Mouse (Mus musculus) lung, embryonic 15.5 days (tissue): Measurements from ENCODE around the gene Kdm4b. TPM values are rescaled to one million over a fixed set of nuclear protein-coding genes. Genes with fewer than 3 reads are reported as not detected.
A peak's percentile ranks its signal among the peaks of the same experiment; 100 is the strongest.

Source experiments
- ATAC-seq: fragments of 200-750 bp; cut with Nextera tagmentation; 2 replicates; pipeline ENCODE4 v1.8.0; 2017; ENCODE audit warnings: moderate number of reproducible peaks, borderline replicate concordance; ENCODE audit not compliant: low FRiP score, low TSS enrichment; ENCODE audit errors: extremely low read depth
- H3K27ac ChIP-seq: fragments of 300-500 bp; sonication (generic); 2 replicates; pipeline ENCODE4 v1.5.1; 2015; ENCODE audit warnings: moderate library complexity, mild to moderate bottlenecking, inconsistent platforms
- H3K27me3 ChIP-seq: fragments of 300-500 bp; sonication (generic); 2 replicates; pipeline ENCODE4 v1.6.1; 2015; ENCODE audit warnings: inconsistent platforms
- H3K36me3 ChIP-seq: fragments of 300-500 bp; sonication (generic); 2 replicates; pipeline ENCODE4 v1.6.1; 2015; ENCODE audit warnings: inconsistent platforms
- H3K4me1 ChIP-seq: fragments of 300-500 bp; sonication (generic); 2 replicates; pipeline ENCODE4 v1.6.1; 2015; ENCODE audit warnings: inconsistent platforms
- H3K4me2 ChIP-seq: fragments of 300-500 bp; sonication (generic); 2 replicates; pipeline ENCODE4 v1.6.1; 2015; ENCODE audit warnings: inconsistent platforms, mild to moderate bottlenecking, moderate library complexity
- H3K4me3 ChIP-seq: fragments of 300-500 bp; sonication (generic); 2 replicates; pipeline ENCODE4 v1.5.1; 2015; ENCODE audit warnings: mild to moderate bottlenecking, inconsistent platforms
- H3K9ac ChIP-seq: fragments of 300-500 bp; sonication (generic); 2 replicates; pipeline ENCODE4 v1.6.1; 2015; ENCODE audit warnings: inconsistent platforms
- H3K9me3 ChIP-seq: fragments of 300-500 bp; sonication (generic); 2 replicates; pipeline ENCODE4 v1.6.1; 2016; ENCODE audit warnings: inconsistent platforms
- WGBS: fragments of 180-500 bp; shearing (Covaris S2); methylation state at CpG from one replicate; pipeline ENCODE4 v1.1.7; 2015; 5-methylcytosine and 5-hydroxymethylcytosine counted together
- polyA plus RNA-seq: library from polyadenylated mRNA; unstranded; fragments of >200 nt; fragmentation: Nextera tagmentation; extraction: Ambion mirVana; gene quantifications from 2 replicates; pipeline ENCODE4 v1.2.1, GENCODE M21; 2015

Gene Kdm4b
- polyA plus RNA-seq, 1 experiment from 2014 or later, result 33.7 TPM

GRCm38 (mm10) chr17:56425584-56425914, 99.7 kb downstream of the Kdm4b start:
- peaks cover 11% of the 10 kb centered on the region for H3K4me1 ChIP-seq
- 4% methylated on average over 43 of the region's 47 CpGs for WGBS
- H3K36me3 ChIP-seq, result peaks cover 56% of the 10 kb centered on the region
- H3K27me3 ChIP-seq, result no peaks in the 10 kb centered on the region
- ATAC-seq, result peak; percentile 78
- H3K4me3 ChIP-seq, result peak overlapping the region; percentile 48
- H3K27ac ChIP-seq, result peak overlapping the region; percentile 84
- peak overlapping the region; percentile 56 for H3K9ac ChIP-seq
- no peaks in the 10 kb centered on the region for H3K9me3 ChIP-seq
- H3K4me2 ChIP-seq, result peak overlapping the region; percentile 90

GRCm38 (mm10) chr17:56425941-56426340, 100.1 kb downstream of the Kdm4b start:
- Histone ChIP-seq H3K9me3 (no peaks in the 10 kb centered on the region), H3K4me1 (peaks cover 11% of the 10 kb centered on the region), H3K27ac (peak overlapping the region; percentile 84), H3K4me2 (peak overlapping the region; percentile 90), H3K36me3 (peaks cover 53% of the 10 kb centered on the region), H3K27me3 (no peaks in the 10 kb centered on the region), H3K9ac (peak overlapping the region; percentile 56), H3K4me3 (peak overlapping the region; percentile 48)
- 47% methylated on average over 3 of the region's 3 CpGs for WGBS
- no peak for ATAC-seq

DNA sequence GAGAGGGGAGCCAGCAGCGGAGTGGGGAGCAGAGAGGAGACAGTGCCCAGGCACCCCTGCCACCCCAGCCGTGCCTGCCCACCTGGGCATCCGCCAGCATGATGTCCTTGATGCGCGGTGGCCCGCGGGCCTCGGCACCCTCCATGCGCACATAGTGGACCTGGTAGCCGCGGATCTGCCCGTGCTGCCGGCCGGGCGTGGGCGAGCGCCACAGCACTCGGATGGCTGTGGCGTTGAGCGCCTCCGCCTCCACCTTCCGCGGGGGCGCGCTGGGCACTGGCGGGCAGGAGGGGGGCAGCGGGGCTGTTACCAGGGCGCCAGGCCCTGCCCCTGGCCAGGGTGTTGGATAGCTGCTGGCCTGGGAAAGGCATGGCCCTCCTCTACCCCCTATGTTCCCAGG, 102.0 kb downstream of the Kdm4b start:
- Histone ChIP-seq H3K4me1 (peaks cover 11% of the 10 kb centered on the region), H3K4me3 (no peak overlapping the region), H3K4me2 (no peak overlapping the region), H3K36me3 (peaks cover 48% of the 10 kb centered on the region), H3K9me3 (no peaks in the 10 kb centered on the region), H3K27ac (no peak overlapping the region), H3K9ac (no peak overlapping the region), H3K27me3 (no peaks in the 10 kb centered on the region)
- WGBS, result 78% methylated on average over 28 of the region's 28 CpGs
- no peak for ATAC-seq

GRCm38 (mm10) chr17:56431582-56431981, 105.7 kb downstream of the Kdm4b start:
- Histone ChIP-seq H3K27ac (no peak overlapping the region), H3K9ac (no peak overlapping the region), H3K9me3 (no peaks in the 10 kb centered on the region), H3K4me3 (no peak overlapping the region), H3K36me3 (peaks cover 61% of the 10 kb centered on the region), H3K4me2 (no peak overlapping the region), H3K4me1 (no peaks in the 10 kb centered on the region), H3K27me3 (no peaks in the 10 kb centered on the region)
- 73% methylated on average over 3 of the region's 3 CpGs for WGBS
- ATAC-seq, result no peak

DNA sequence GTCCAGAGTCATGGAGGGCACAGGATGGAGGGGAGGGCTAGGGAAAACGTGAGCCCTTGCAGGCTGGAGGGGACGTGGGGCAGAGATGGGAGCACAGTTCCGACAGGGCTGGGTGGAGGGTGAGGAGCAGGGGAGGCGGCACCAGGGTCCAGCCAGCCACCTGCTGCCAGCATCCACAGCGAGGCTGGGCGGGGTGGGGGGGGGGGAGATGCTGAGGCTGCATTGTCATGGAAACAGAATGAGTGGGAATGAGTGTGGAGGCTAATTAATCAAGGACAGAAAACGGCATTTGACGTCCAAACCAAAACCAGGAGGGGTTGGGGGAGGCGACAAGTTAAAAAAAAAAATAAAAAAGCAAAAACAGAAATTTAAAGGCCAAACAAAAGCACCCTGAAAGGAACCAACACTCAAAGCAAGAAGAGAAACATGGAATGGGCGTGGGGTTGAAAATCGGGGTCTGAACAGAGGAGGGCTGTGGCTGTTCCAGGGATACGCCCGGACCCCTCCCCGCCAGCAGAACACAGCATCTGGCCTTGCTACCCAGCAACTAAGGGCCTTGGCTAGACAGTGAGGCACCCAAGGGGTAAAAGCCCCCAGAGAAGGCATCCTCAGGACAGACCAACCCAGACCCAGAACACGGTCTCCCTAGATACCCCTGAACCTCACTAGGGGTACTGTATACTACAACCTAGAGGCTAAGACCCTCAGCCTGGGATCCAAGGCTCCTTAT, 114.0 kb downstream of the Kdm4b start:
- no peaks in the 10 kb centered on the region for H3K4me1 ChIP-seq
- 82% methylated on average over 15 of the region's 15 CpGs for WGBS
- H3K36me3 ChIP-seq, result peaks cover 48% of the 10 kb centered on the region
- H3K9ac ChIP-seq, result no peak overlapping the region
- H3K4me3 ChIP-seq, result no peak overlapping the region
- no peak overlapping the region for H3K4me2 ChIP-seq
- H3K27ac ChIP-seq, result no peak overlapping the region
- H3K9me3 ChIP-seq, result no peaks in the 10 kb centered on the region
- no peak for ATAC-seq
- H3K27me3 ChIP-seq, result no peaks in the 10 kb centered on the region

GRCm38 (mm10) chr17:56442316-56442715, 116.5 kb downstream of the Kdm4b start:
- no peak overlapping the region for H3K27ac ChIP-seq
- H3K36me3 ChIP-seq, result peaks cover 40% of the 10 kb centered on the region
- no peak overlapping the region for H3K4me2 ChIP-seq
- ATAC-seq, result no peak
- H3K27me3 ChIP-seq, result no peaks in the 10 kb centered on the region
- 83% methylated on average over 6 of the region's 6 CpGs for WGBS
- no peaks in the 10 kb centered on the region for H3K9me3 ChIP-seq
- no peak overlapping the region for H3K9ac ChIP-seq
- no peak overlapping the region for H3K4me3 ChIP-seq
- H3K4me1 ChIP-seq, result no peaks in the 10 kb centered on the region

DNA sequence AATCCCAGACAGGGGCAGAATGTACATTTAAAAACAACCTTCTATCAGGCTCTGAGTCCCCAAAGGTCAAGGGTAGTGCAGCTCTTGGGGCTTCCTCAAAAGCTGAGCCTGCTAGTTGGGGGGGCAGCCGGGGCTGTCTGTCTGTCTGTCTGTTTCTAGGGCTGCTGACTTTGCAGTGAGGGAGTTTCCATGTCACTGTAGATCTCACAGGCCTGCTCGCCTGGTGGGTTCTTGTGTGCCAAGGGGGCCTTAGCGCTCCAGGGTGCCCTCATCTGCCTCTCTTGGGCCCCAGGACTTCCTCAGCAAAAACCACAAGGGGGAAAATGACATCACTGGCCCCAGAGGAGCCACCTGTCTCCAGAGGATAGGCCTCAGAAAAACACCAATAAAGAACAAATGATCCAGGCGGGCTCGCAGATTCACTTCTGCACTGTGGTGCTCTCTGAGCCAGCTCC, 117.5 kb downstream of the Kdm4b start:
- no peak overlapping the region for H3K27ac ChIP-seq
- H3K9ac ChIP-seq, result no peak overlapping the region
- no peaks in the 10 kb centered on the region for H3K4me1 ChIP-seq
- peaks cover 44% of the 10 kb centered on the region for H3K36me3 ChIP-seq
- H3K27me3 ChIP-seq, result no peaks in the 10 kb centered on the region
- no peak for ATAC-seq
- no peak overlapping the region for H3K4me2 ChIP-seq
- no peak overlapping the region for H3K4me3 ChIP-seq
- H3K9me3 ChIP-seq, result no peaks in the 10 kb centered on the region
- 68% methylated on average over 5 of the region's 5 CpGs for WGBS

DNA sequence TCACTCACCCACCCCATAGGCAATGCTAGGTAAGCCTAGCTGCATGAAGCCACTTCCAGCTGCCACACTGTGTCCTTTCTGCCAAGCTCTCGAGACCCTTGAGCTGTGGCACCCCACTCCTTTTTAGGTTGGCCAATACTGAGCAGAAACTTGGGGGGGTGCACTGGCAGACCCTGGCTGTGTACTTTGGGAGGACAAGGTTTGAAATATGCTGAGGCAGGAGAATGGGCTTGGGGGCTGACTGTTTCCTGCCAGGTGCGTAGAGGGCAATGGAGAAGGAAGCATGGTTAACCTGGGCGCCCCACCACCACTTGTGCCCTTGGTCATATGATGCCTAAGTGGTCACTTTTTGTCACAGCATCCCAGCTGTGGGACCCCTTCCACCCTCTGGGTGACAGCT, 118.9 kb downstream of the Kdm4b start:
- H3K9me3 ChIP-seq, result no peaks in the 10 kb centered on the region
- H3K4me1 ChIP-seq, result no peaks in the 10 kb centered on the region
- peaks cover 58% of the 10 kb centered on the region for H3K36me3 ChIP-seq
- ATAC-seq, result no peak
- no peak overlapping the region for H3K9ac ChIP-seq
- no peak overlapping the region for H3K4me3 ChIP-seq
- H3K27ac ChIP-seq, result no peak overlapping the region
- H3K27me3 ChIP-seq, result no peaks in the 10 kb centered on the region
- no peak overlapping the region for H3K4me2 ChIP-seq
- 86% methylated on average over 3 of the region's 3 CpGs for WGBS

- Histone ChIP-seq H3K36me3 (peaks cover 65% of the 10 kb centered on the region), H3K4me1 (no peaks in the 10 kb centered on the region), H3K4me2 (no peak overlapping the region), H3K4me3 (no peak overlapping the region), H3K27ac (no peak overlapping the region), H3K9ac (no peak overlapping the region), H3K9me3 (no peaks in the 10 kb centered on the region), H3K27me3 (no peaks in the 10 kb centered on the region)
- no peak for ATAC-seq
- WGBS, result 72% methylated on average over 14 of the region's 14 CpGs
Observed at GRCm38 (mm10) chr17:56445397-56445796, 119.5 kb downstream of the Kdm4b start.

DNA sequence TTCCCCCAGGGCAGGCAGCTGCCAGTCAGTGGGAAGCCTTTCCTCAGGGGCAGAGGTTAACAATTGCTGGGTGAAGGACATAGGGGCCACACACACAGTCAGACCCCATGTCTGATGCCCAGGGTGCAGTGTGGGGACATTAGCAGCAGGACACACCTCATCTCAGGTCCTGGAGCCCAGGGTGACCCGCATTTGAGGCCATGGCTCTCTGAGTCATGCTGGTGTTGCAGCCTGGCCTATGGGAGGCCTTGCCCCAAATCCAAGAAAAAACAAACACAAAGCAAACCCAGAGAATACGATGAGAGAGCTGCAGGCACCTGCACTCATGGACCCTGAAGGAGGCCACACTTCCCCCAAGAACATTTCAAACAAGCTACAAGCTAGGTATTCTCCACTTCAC, 121.9 kb downstream of the Kdm4b start:
- no peak overlapping the region for H3K27ac ChIP-seq
- no peak overlapping the region for H3K4me2 ChIP-seq
- ATAC-seq, result no peak
- no peak overlapping the region for H3K9ac ChIP-seq
- peaks cover 76% of the 10 kb centered on the region for H3K36me3 ChIP-seq
- H3K9me3 ChIP-seq, result no peaks in the 10 kb centered on the region
- H3K4me1 ChIP-seq, result no peaks in the 10 kb centered on the region
- 56% methylated on average over 2 of the region's 2 CpGs for WGBS
- no peak overlapping the region for H3K4me3 ChIP-seq
- no peaks in the 10 kb centered on the region for H3K27me3 ChIP-seq
